Mouse (Mus musculus) embryonic facial prominence, embryonic 12.5 days (tissue): ENCODE measurements around the gene Serinc4. TPM values are rescaled to one million over a fixed set of nuclear protein-coding genes. Genes with fewer than 3 reads are reported as not detected.
A peak's percentile ranks its signal among the peaks of the same experiment; 100 is the strongest.
"Not testable (repeated sequence)": the region's sequence is repeated elsewhere in the genome, so short reads cannot be mapped to it uniquely, and the experiment has no call there.

Experiments used
- ATAC-seq: fragments of 200-750 bp; cut with Nextera tagmentation; 2 replicates; pipeline ENCODE4 v1.8.0; 2017; ENCODE audit not compliant: insufficient number of reproducible peaks, insufficient read depth, low FRiP score, low TSS enrichment
- H3K27ac ChIP-seq: fragments of 300-500 bp; sonication (generic); 2 replicates; pipeline ENCODE4 v1.5.1; 2016; ENCODE audit warnings: mild to moderate bottlenecking
- H3K27me3 ChIP-seq: fragments of 300-500 bp; sonication (generic); 2 replicates; pipeline ENCODE4 v1.6.1; 2016; ENCODE audit warnings: mild to moderate bottlenecking, moderate library complexity
- H3K36me3 ChIP-seq: fragments of 300-500 bp; sonication (generic); 2 replicates; pipeline ENCODE4 v1.6.1; 2016; ENCODE audit warnings: mild to moderate bottlenecking
- H3K4me1 ChIP-seq: fragments of 300-500 bp; sonication (generic); 2 replicates; pipeline ENCODE4 v1.6.1; 2016
- H3K4me2 ChIP-seq: fragments of 300-500 bp; sonication (generic); replicated peaks from 2 replicates; pipeline ENCODE4 v1.6.1; 2016; ENCODE audit warnings: mild to moderate bottlenecking, moderate library complexity
- H3K4me3 ChIP-seq: fragments of 300-500 bp; sonication (generic); 2 replicates; pipeline ENCODE4 v1.5.1; 2016; ENCODE audit warnings: mild to moderate bottlenecking
- H3K9ac ChIP-seq: fragments of 300-500 bp; sonication (generic); 2 replicates; pipeline ENCODE4 v1.6.1; 2016; ENCODE audit warnings: mild to moderate bottlenecking, moderate library complexity
- H3K9me3 ChIP-seq: fragments of 300-500 bp; sonication (generic); 2 replicates; pipeline ENCODE4 v1.6.1; 2016; ENCODE audit warnings: mild to moderate bottlenecking, moderate library complexity
- WGBS: fragments of 180-500 bp; shearing (Covaris S2); methylation state at CpG from one replicate; pipeline ENCODE4 v1.1.7; 2016; 5-methylcytosine and 5-hydroxymethylcytosine counted together
- polyA plus RNA-seq: library from polyadenylated mRNA; unstranded; fragments of >200 nt; fragmentation: Nextera tagmentation; extraction: Ambion mirVana; gene quantifications from 2 replicates; pipeline ENCODE4 v1.2.1, GENCODE M21; 2016

Gene Serinc4
- not detected in 2 replicates for polyA plus RNA-seq

DNA sequence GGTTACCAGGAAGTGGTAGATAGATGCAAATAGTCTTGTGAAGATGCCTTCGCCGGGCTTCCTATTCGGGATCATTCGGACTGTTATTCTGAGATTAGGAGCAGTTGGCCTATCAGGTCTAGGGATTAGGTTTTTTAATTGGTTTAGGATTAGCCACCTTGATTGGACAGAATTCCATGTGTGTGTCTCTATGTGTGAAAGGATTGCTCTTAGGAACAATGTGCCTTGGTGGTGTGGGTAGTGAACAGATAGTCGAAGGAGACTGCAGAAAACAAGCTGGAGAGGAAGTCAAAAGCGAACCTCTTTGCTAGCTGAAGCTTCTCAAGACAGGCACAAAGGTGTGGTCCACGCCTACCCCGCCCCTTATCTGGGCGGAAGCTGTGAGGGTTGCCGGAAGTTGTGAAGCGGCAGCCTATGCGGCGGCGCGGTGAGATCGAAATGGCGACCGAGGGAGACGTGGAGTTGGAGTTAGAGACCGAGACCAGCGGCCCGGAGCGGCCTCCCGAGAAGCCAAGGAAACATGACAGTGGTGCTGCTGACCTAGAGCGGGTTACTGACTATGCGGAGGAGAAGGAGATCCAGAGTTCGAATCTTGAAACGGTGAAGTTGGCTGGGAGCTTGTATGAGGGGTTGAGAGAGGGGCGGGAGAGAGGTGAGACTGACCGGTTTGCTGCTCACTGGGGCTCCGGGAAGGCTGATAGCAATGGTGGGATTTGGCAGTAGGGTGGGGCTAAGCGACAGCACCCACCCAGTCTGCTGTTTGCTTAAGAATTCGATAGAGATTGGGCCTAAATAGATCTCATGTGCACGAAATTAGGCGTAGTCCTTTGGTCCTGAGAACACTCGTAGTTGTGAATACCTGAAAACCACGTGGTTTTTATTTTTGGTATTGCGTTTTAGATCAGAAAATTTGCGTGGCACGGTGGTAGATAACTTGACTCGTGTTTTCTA is at the start of gene Serinc4:
TSS of gene Serinc4 (minus strand) at position 90 of the 951 bp plus-strand sequence.
- Histone ChIP-seq H3K4me3 (peak within 1 kb of the TSS; percentile 75), H3K27ac (peak within 1 kb of the TSS; percentile 74), H3K9ac (peak within 1 kb of the TSS; percentile 71), H3K4me2 (peak within 1 kb of the TSS; percentile 51), H3K9me3 (no peaks in the 10 kb centered on the region), H3K36me3 (peaks cover 36% of the 10 kb centered on the region), H3K4me1 (peaks cover 15% of the 10 kb centered on the region; the same call in 1 of the 2 replicates), H3K27me3 (no peaks in the 10 kb centered on the region)
- 4% methylated on average over 41 of the region's 41 CpGs for WGBS
- ATAC-seq = peak; percentile 82; the same call in 1 of the 2 replicates

DNA sequence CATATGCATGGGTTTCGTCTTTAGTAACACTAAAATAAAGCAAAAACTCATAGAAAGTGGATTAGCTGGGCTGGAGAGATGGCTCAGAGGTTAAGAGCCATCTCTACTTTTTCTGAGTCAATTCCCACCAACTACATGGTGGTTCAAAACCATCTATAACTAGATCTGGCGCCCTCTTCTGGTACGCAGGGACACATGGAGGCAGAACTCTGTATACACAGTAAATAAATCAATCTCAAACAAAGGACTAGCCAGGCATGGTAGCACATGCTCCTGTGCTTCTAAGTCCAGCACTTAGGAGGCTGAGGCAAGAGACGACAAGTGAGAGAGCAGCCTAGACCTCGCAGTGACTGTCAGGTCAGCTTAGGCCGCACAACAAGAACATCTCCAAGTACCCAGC is 45.0 kb upstream of the Serinc4 start:
- H3K27ac ChIP-seq, H3K27me3 ChIP-seq, H3K36me3 ChIP-seq, H3K4me1 ChIP-seq, H3K9ac ChIP-seq, ATAC-seq, H3K4me2 ChIP-seq, H3K9me3 ChIP-seq, H3K4me3 ChIP-seq: not testable (repeated sequence)
- 94% methylated on average over 3 of the region's 6 CpGs for WGBS

DNA sequence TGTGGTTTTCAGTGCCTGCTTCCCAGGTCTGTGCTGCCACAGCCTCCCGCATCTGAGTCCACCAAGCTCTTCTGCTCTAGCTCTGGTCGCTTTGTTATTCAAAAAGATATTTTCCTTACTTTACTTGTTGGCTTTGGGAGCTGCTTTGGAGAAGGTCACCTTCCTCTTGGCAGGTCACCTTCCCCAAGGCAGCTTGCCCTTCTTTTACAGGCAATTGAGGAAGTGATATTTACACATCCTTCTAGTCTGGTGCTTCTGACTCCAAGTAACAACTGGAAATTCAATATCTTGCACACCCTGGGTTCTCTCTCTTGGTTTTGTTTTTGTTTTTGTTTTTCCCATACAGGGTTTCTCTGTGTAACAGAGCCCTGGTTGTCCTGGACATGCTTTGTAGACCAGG is 27.8 kb upstream of the Serinc4 start:
- not testable (repeated sequence) for H3K4me2 ChIP-seq, H3K4me1 ChIP-seq, H3K36me3 ChIP-seq, H3K27ac ChIP-seq, H3K9me3 ChIP-seq, H3K27me3 ChIP-seq, ATAC-seq, H3K4me3 ChIP-seq, H3K9ac ChIP-seq
- 54% methylated on average over 2 of the region's 2 CpGs for WGBS

- no peak overlapping the region for H3K27ac ChIP-seq
- no peak overlapping the region for H3K4me2 ChIP-seq
- no peak overlapping the region for H3K4me3 ChIP-seq
- no peaks in the 10 kb centered on the region for H3K36me3 ChIP-seq
- WGBS = 71% methylated on average over 8 of the region's 8 CpGs
- H3K4me1 ChIP-seq = no peaks in the 10 kb centered on the region
- ATAC-seq = no peak
- no peaks in the 10 kb centered on the region for H3K27me3 ChIP-seq
- H3K9me3 ChIP-seq = no peaks in the 10 kb centered on the region
- H3K9ac ChIP-seq = no peak overlapping the region
These were observed 27.0 kb upstream of the Serinc4 start for GRCm38 (mm10) chr2:121483576-121483975.

- 83% methylated on average over 13 of the region's 13 CpGs for WGBS
These were observed 24.3 kb upstream of the Serinc4 start for GRCm38 (mm10) chr2:121480916-121481315.

DNA sequence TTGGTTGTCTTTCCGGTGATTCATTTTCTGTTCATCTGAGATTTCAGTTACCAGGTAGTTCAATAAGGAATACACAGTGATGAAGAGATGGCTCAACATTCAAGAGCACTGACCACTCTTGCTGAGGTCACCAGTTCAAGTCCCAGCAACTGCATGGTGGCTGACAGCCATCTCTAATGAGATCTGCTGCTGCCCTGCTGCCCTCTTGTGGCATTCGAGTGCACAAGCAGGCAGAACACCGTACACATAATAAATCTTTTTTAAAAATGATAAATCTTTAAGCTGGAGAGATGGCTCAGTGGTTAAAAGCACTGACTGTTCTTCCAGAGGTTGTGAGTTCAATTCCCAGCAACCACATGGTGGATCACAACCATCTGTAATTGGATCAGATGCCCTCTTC is 23.9 kb upstream of the Serinc4 start:
- no peak for ATAC-seq
- WGBS = 58% methylated on average over 3 of the region's 3 CpGs
- no peaks in the 10 kb centered on the region for H3K36me3 ChIP-seq
- H3K27me3 ChIP-seq = no peaks in the 10 kb centered on the region
- H3K4me2 ChIP-seq = no peak overlapping the region
- H3K4me3 ChIP-seq = no peak overlapping the region
- no peak overlapping the region for H3K27ac ChIP-seq
- no peak overlapping the region for H3K9ac ChIP-seq
- no peaks in the 10 kb centered on the region for H3K4me1 ChIP-seq
- no peaks in the 10 kb centered on the region for H3K9me3 ChIP-seq

More at GRCm38 (mm10) chr2:121480916-121481315, 24.3 kb upstream of the Serinc4 start:
- H3K9ac ChIP-seq, H3K9me3 ChIP-seq, H3K4me2 ChIP-seq, H3K4me1 ChIP-seq, ATAC-seq, H3K36me3 ChIP-seq, H3K27ac ChIP-seq, H3K27me3 ChIP-seq, H3K4me3 ChIP-seq: not testable (repeated sequence)

GRCm38 (mm10) chr2:121477491-121478266 is 21.1 kb upstream of the Serinc4 start:
- Histone ChIP-seq H3K27me3 (no peaks in the 10 kb centered on the region), H3K4me1 (no peaks in the 10 kb centered on the region), H3K9me3 (no peaks in the 10 kb centered on the region), H3K4me2 (no peak overlapping the region), H3K27ac (no peak overlapping the region), H3K9ac (no peak overlapping the region), H3K4me3 (no peak overlapping the region), H3K36me3 (no peaks in the 10 kb centered on the region)
- WGBS = 77% methylated on average over 3 of the region's 3 CpGs
- ATAC-seq = no peak

DNA sequence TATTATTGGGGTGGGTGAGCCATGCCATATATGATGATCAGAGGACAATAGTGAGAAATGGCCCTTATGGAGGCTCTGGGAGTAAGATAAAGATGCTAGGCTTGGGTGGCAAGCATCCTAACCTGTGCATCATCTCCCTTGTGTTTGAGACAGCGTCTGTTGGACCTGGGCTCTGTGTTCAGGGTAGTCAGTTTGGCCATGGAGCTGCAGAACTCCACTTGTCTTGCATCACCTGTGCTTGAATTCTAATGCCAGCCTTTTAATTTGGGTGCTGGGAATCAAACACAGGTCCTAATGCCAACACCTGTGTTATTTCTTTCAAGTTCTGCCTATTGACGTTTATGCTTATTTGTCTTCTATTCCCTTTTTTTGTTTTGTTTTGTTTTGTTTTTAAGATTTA is 18.7 kb upstream of the Serinc4 start:
- not testable (repeated sequence) for H3K9ac ChIP-seq, H3K4me3 ChIP-seq, H3K9me3 ChIP-seq, H3K27ac ChIP-seq, H3K27me3 ChIP-seq, H3K4me2 ChIP-seq, H3K4me1 ChIP-seq, H3K36me3 ChIP-seq, ATAC-seq
- WGBS = 98% methylated on average over 2 of the region's 2 CpGs

DNA sequence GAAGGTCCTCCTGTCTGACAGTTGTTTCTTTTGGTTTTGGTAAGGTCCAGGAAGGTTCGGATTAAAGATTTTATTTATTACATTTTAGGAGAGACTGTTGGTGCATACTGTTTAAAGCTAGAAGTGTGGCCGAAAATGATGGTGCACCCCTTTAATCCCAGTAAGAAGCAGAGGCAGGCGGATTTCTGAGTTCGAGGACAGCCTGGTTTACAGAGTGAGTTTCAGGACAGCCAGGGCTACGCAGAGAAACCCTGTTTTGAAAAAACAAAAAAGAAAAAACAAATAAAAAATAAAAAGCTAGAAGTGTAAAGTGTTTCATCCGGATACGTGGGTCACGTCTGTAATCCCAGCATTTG is 17.6 kb upstream of the Serinc4 start:
- Histone ChIP-seq H3K27me3 (no peaks in the 10 kb centered on the region), H3K9me3 (no peaks in the 10 kb centered on the region), H3K4me3 (peak overlapping the region; percentile 60), H3K27ac (no peak overlapping the region), H3K9ac (peak overlapping the region; percentile 63; the same call in 1 of the 2 replicates), H3K36me3 (no peaks in the 10 kb centered on the region), H3K4me1 (no peaks in the 10 kb centered on the region), H3K4me2 (peak overlapping the region; percentile 69)
- ATAC-seq = no peak; the same call in 1 of the 2 replicates
- 34% methylated on average over 8 of the region's 8 CpGs for WGBS

GRCm38 (mm10) chr2:121473301-121474179 is 17.0 kb upstream of the Serinc4 start, which contains the start of gene Mfap1b:
Gene Mfap1b, minus strand, starts transcription at chr2:121474067.
- not testable (repeated sequence) for H3K36me3 ChIP-seq, H3K27ac ChIP-seq, H3K9me3 ChIP-seq, H3K27me3 ChIP-seq, H3K4me1 ChIP-seq
- Histone ChIP-seq H3K4me2 (peak within 1 kb of the TSS; percentile 69), H3K9ac (peak within 1 kb of the TSS; percentile 63), H3K4me3 (peak within 1 kb of the TSS; percentile 60)
- 6% methylated on average over 41 of the region's 41 CpGs for WGBS
- peak; percentile 90 for ATAC-seq

DNA sequence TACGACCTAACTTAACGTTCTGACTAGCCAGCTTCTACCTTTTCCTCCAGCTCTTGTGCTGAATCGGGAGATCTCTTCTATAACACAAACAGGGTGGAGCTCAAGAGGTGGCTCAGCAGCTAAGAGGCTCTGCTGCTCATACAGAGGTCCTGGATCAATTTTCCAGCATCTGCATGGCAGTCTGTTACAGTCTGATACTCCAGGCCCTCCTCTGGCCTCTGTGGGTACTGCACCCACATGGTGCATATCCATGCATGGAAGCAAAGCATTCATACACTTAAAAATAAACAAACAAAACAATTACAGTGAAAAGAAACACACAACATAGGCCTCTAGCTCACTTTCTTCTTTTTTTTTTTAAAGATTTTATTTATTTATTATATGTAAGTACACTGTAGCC is 16.2 kb upstream of the Serinc4 start:
- peak overlapping the region; percentile 69 for H3K4me2 ChIP-seq
- not testable (repeated sequence) for H3K27me3 ChIP-seq, ATAC-seq, H3K27ac ChIP-seq, H3K4me3 ChIP-seq, H3K9me3 ChIP-seq, H3K4me1 ChIP-seq, H3K9ac ChIP-seq, H3K36me3 ChIP-seq
- 94% methylated on average over 3 of the region's 3 CpGs for WGBS
